Mouse (Mus musculus) spleen, adult 12 weeks (tissue): ENCODE data around the gene Mlh1.

Source experiments
- DNase-seq: peaks from one replicate; pipeline ENCODE4 v3.0.0; 2022; ENCODE audit warnings: low spot score

Gene Mlh1

GRCm38 (mm10) chr9:111216424-111216823 lies 55.2 kb downstream of the Mlh1 start:
- DNase-seq, result no peak

GRCm38 (mm10) chr9:111213501-111213900 lies 58.1 kb downstream of the Mlh1 start:
- peak; percentile 2 for DNase-seq

- DNase-seq, result no peak
Measured at GRCm38 (mm10) chr9:111211122-111212041, 60.2 kb downstream of the Mlh1 start.

- no peak for DNase-seq
Measured at GRCm38 (mm10) chr9:111210412-111210811, 61.2 kb downstream of the Mlh1 start.

GRCm38 (mm10) chr9:111209158-111209699 lies 62.4 kb downstream of the Mlh1 start:
- DNase-seq, result no peak

GRCm38 (mm10) chr9:111208185-111208584 lies 63.4 kb downstream of the Mlh1 start:
- DNase-seq, result no peak

GRCm38 (mm10) chr9:111207683-111208082 lies 63.9 kb downstream of the Mlh1 start:
- DNase-seq, result no peak

GRCm38 (mm10) chr9:111204601-111205375 lies 66.8 kb downstream of the Mlh1 start:
- DNase-seq, result no peak

- no peak for DNase-seq
Measured at GRCm38 (mm10) chr9:111200208-111200607, 71.4 kb downstream of the Mlh1 start.

- DNase-seq, result no peak
Measured at GRCm38 (mm10) chr9:111198332-111198731, 73.3 kb downstream of the Mlh1 start.

- DNase-seq, result no peak
Measured at GRCm38 (mm10) chr9:111197712-111198111, 73.9 kb downstream of the Mlh1 start.

- DNase-seq, result no peak
Measured at GRCm38 (mm10) chr9:111197116-111197515, 74.5 kb downstream of the Mlh1 start.

- no peak for DNase-seq
Measured at GRCm38 (mm10) chr9:111193211-111193610, 78.4 kb downstream of the Mlh1 start.

- DNase-seq, result no peak
Measured at GRCm38 (mm10) chr9:111188731-111189130, 82.9 kb downstream of the Mlh1 start.

GRCm38 (mm10) chr9:111186861-111187260 lies 84.7 kb downstream of the Mlh1 start:
- DNase-seq, result no peak

GRCm38 (mm10) chr9:111184929-111185328 lies 86.7 kb downstream of the Mlh1 start:
- DNase-seq, result no peak

- DNase-seq, result no peak
Measured at GRCm38 (mm10) chr9:111182176-111182575, 89.4 kb downstream of the Mlh1 start.

GRCm38 (mm10) chr9:111178971-111179370 lies 92.6 kb downstream of the Mlh1 start:
- DNase-seq, result no peak
